Mouse (Mus musculus): Measurements from ENCODE around the gene Wdr46. TPM values are rescaled to one million over a fixed set of nuclear protein-coding genes. Genes with fewer than 3 reads are reported as not detected.

Gene Wdr46
- polyA plus RNA-seq, 1 experiment from 2014 or later: 31.8 TPM

GRCm38 (mm10) chr17:33915671-33916250 is 24.7 kb upstream of the Wdr46 start, which contains the start of the genes Tapbp and Zbtb22:
TSS of gene Tapbp (plus strand) at chr17:33915899.
TSS of gene Zbtb22 (plus strand) at chr17:33915904.
- Histone ChIP-seq H3K4me2 (ENCODE audit: low read length) (peak within 1 kb of the TSS; percentile 71), H3K4me3 (ENCODE audit: low read depth, low read length) (peak within 1 kb of the TSS; percentile 52), H3K9me3 (ENCODE audit: control insufficient read depth, low read length) (no peaks in the 10 kb centered on the region), H3K27me3 (replicated peaks; ENCODE audit: control insufficient read depth, insufficient read depth, low read length) (no peaks in the 10 kb centered on the region), H3K27ac (ENCODE audit: low read depth) (peak within 1 kb of the TSS; percentile 78), H3K36me3 (ENCODE audit: control insufficient read depth, insufficient read depth, low read length) (peaks cover 53% of the 10 kb centered on the region), H3K4me1 (replicated peaks; ENCODE audit: control insufficient read depth, insufficient read depth, low read length) (peaks cover 24% of the 10 kb centered on the region), H3K9ac (ENCODE audit: low read length) (peak within 1 kb of the TSS; percentile 55)
- peak; percentile 87 for ATAC-seq (replicated peaks; ENCODE audit: low FRiP score, low TSS enrichment, low read depth)
- DNase-seq (ENCODE audit: low spot score): peak; percentile 94
- WGBS: under 1% methylated on average over 31 of the region's 34 CpGs

- ATAC-seq (replicated peaks; ENCODE audit: low FRiP score, low TSS enrichment, low read depth) (peak; percentile 18), DNase-seq (ENCODE audit: low spot score) (peak; percentile 78)
- Histone ChIP-seq H3K4me3 (ENCODE audit: low read depth, low read length) (peak overlapping the region; percentile 52), H3K4me2 (ENCODE audit: low read length) (peak overlapping the region; percentile 71), H3K27me3 (replicated peaks; ENCODE audit: control insufficient read depth, insufficient read depth, low read length) (no peaks in the 10 kb centered on the region), H3K36me3 (ENCODE audit: control insufficient read depth, insufficient read depth, low read length) (peaks cover 49% of the 10 kb centered on the region), H3K9me3 (ENCODE audit: control insufficient read depth, low read length) (no peaks in the 10 kb centered on the region), H3K4me1 (replicated peaks; ENCODE audit: control insufficient read depth, insufficient read depth, low read length) (peaks cover 27% of the 10 kb centered on the region), H3K27ac (ENCODE audit: low read depth) (peak overlapping the region; percentile 78), H3K9ac (ENCODE audit: low read length) (peak overlapping the region; percentile 55)
- WGBS: under 1% methylated on average over 18 of the region's 20 CpGs
Observed at GRCm38 (mm10) chr17:33916294-33916693, 24.2 kb upstream of the Wdr46 start.

- Histone ChIP-seq H3K9ac (ENCODE audit: low read length) (no peak overlapping the region), H3K36me3 (ENCODE audit: control insufficient read depth, insufficient read depth, low read length) (peaks cover 41% of the 10 kb centered on the region), H3K4me3 (ENCODE audit: low read depth, low read length) (peak overlapping the region; percentile 52), H3K27me3 (replicated peaks; ENCODE audit: control insufficient read depth, insufficient read depth, low read length) (no peaks in the 10 kb centered on the region), H3K4me2 (ENCODE audit: low read length) (peak overlapping the region; percentile 71), H3K27ac (ENCODE audit: low read depth) (peak overlapping the region; percentile 78; the same call in 1 of the 2 replicates), H3K4me1 (replicated peaks; ENCODE audit: control insufficient read depth, insufficient read depth, low read length) (peaks cover 27% of the 10 kb centered on the region), H3K9me3 (ENCODE audit: control insufficient read depth, low read length) (no peaks in the 10 kb centered on the region)
- DNase-seq (ENCODE audit: low spot score): no peak
- 76% methylated on average over 31 of the region's 31 CpGs for WGBS
- no peak for ATAC-seq (replicated peaks; ENCODE audit: low FRiP score, low TSS enrichment, low read depth)
Observed at GRCm38 (mm10) chr17:33916847-33917655, 23.4 kb upstream of the Wdr46 start.

GRCm38 (mm10) chr17:33917656-33918292 is 22.7 kb upstream of the Wdr46 start:
- Histone ChIP-seq H3K9ac (ENCODE audit: low read length) (no peak overlapping the region), H3K27me3 (replicated peaks; ENCODE audit: control insufficient read depth, insufficient read depth, low read length) (no peaks in the 10 kb centered on the region), H3K4me1 (replicated peaks; ENCODE audit: control insufficient read depth, insufficient read depth, low read length) (peaks cover 27% of the 10 kb centered on the region), H3K4me3 (ENCODE audit: low read depth, low read length) (no peak overlapping the region), H3K36me3 (ENCODE audit: control insufficient read depth, insufficient read depth, low read length) (peaks cover 35% of the 10 kb centered on the region), H3K9me3 (ENCODE audit: control insufficient read depth, low read length) (no peaks in the 10 kb centered on the region), H3K27ac (ENCODE audit: low read depth) (no peak overlapping the region), H3K4me2 (ENCODE audit: low read length) (no peak overlapping the region)
- no peak for DNase-seq (ENCODE audit: low spot score)
- ATAC-seq (replicated peaks; ENCODE audit: low FRiP score, low TSS enrichment, low read depth): no peak
- 78% methylated on average over 18 of the region's 18 CpGs for WGBS

GRCm38 (mm10) chr17:33918293-33919203 is 21.9 kb upstream of the Wdr46 start:
- no peaks in the 10 kb centered on the region for H3K27me3 ChIP-seq (replicated peaks; ENCODE audit: control insufficient read depth, insufficient read depth, low read length)
- peak overlapping the region; percentile 67 for H3K4me3 ChIP-seq (ENCODE audit: low read depth, low read length)
- H3K9ac ChIP-seq (ENCODE audit: low read length): no peak overlapping the region
- no peak overlapping the region for H3K27ac ChIP-seq (ENCODE audit: low read depth)
- DNase-seq (ENCODE audit: low spot score) (no peak), ATAC-seq (replicated peaks; ENCODE audit: low FRiP score, low TSS enrichment, low read depth) (no peak)
- H3K4me2 ChIP-seq (ENCODE audit: low read length): peak overlapping the region; percentile 99
- WGBS: 60% methylated on average over 37 of the region's 37 CpGs
- H3K36me3 ChIP-seq (ENCODE audit: control insufficient read depth, insufficient read depth, low read length): peaks cover 29% of the 10 kb centered on the region
- H3K4me1 ChIP-seq (replicated peaks; ENCODE audit: control insufficient read depth, insufficient read depth, low read length): peaks cover 27% of the 10 kb centered on the region
- no peaks in the 10 kb centered on the region for H3K9me3 ChIP-seq (ENCODE audit: control insufficient read depth, low read length)

- H3K27ac ChIP-seq (ENCODE audit: low read depth): peak overlapping the region; percentile 51; the same call in 1 of the 2 replicates
- WGBS: 1% methylated on average over 52 of the region's 52 CpGs
- peaks cover 18% of the 10 kb centered on the region for H3K36me3 ChIP-seq (ENCODE audit: control insufficient read depth, insufficient read depth, low read length)
- ATAC-seq (replicated peaks; ENCODE audit: low FRiP score, low TSS enrichment, low read depth): no peak
- H3K9ac ChIP-seq (ENCODE audit: low read length): peak overlapping the region; percentile 59
- no peaks in the 10 kb centered on the region for H3K27me3 ChIP-seq (replicated peaks; ENCODE audit: control insufficient read depth, insufficient read depth, low read length)
- DNase-seq (ENCODE audit: low spot score): peak; percentile 69
- H3K4me3 ChIP-seq (ENCODE audit: low read depth, low read length): peak overlapping the region; percentile 67
- H3K4me2 ChIP-seq (ENCODE audit: low read length): peak overlapping the region; percentile 99
- no peaks in the 10 kb centered on the region for H3K9me3 ChIP-seq (ENCODE audit: control insufficient read depth, low read length)
- peaks cover 27% of the 10 kb centered on the region for H3K4me1 ChIP-seq (replicated peaks; ENCODE audit: control insufficient read depth, insufficient read depth, low read length)
Observed at GRCm38 (mm10) chr17:33919351-33920281, 20.8 kb upstream of the Wdr46 start.

- peaks cover 12% of the 10 kb centered on the region for H3K36me3 ChIP-seq (ENCODE audit: control insufficient read depth, insufficient read depth, low read length)
- peak overlapping the region; percentile 67 for H3K4me3 ChIP-seq (ENCODE audit: low read depth, low read length)
- H3K27me3 ChIP-seq (replicated peaks; ENCODE audit: control insufficient read depth, insufficient read depth, low read length): no peaks in the 10 kb centered on the region
- peaks cover 20% of the 10 kb centered on the region for H3K4me1 ChIP-seq (replicated peaks; ENCODE audit: control insufficient read depth, insufficient read depth, low read length)
- DNase-seq (ENCODE audit: low spot score) (peak; percentile 90), ATAC-seq (replicated peaks; ENCODE audit: low FRiP score, low TSS enrichment, low read depth) (peak; percentile 30; the same call in 1 of the 2 replicates)
- H3K9ac ChIP-seq (ENCODE audit: low read length): peak overlapping the region; percentile 59
- no peaks in the 10 kb centered on the region for H3K9me3 ChIP-seq (ENCODE audit: control insufficient read depth, low read length)
- under 1% methylated on average over 36 of the region's 36 CpGs for WGBS
- peak overlapping the region; percentile 99 for H3K4me2 ChIP-seq (ENCODE audit: low read length)
- H3K27ac ChIP-seq (ENCODE audit: low read depth): peak overlapping the region; percentile 51; the same call in 1 of the 2 replicates
Observed at GRCm38 (mm10) chr17:33920282-33921097, 20.0 kb upstream of the Wdr46 start.
